Mouse (Mus musculus) myocyte (in vitro differentiated cells): ENCODE measurements around the gene Map3k20.

Experiments
- E2F4 ChIP-seq: IDR thresholded peaks from one replicate; pipeline ENCODE4 v1.6.1; 2011; ENCODE audit warnings: mild to moderate bottlenecking, control low read depth, moderate library complexity; ENCODE audit not compliant: insufficient read depth
- POLR2A ChIP-seq: IDR thresholded peaks from one replicate; pipeline ENCODE4 v1.6.1; 2011; ENCODE audit warnings: low read depth, mild to moderate bottlenecking, control low read depth, moderate library complexity; ENCODE audit not compliant: insufficient read length
- REST ChIP-seq: IDR thresholded peaks from one replicate; pipeline ENCODE4 v1.6.1; 2011; ENCODE audit warnings: mild to moderate bottlenecking, control low read depth, moderate library complexity; ENCODE audit not compliant: insufficient read depth, insufficient read length

GRCm38 (mm10) chr2:72363449-72363848, 78.0 kb downstream of the Map3k20 start:
- no peak for TF ChIP-seq POLR2A
- TF ChIP-seq E2F4, result no peak
- TF ChIP-seq REST, result no peak
